Mouse (Mus musculus): ENCODE data around the gene Cdkn2aipnl. TPM values are rescaled to one million over a fixed set of nuclear protein-coding genes. Genes with fewer than 3 reads are reported as not detected.

Gene Cdkn2aipnl
- total and polyA plus RNA-seq, 3 experiments: 9.9 to 22.2 (median 15.2) TPM

DNA sequence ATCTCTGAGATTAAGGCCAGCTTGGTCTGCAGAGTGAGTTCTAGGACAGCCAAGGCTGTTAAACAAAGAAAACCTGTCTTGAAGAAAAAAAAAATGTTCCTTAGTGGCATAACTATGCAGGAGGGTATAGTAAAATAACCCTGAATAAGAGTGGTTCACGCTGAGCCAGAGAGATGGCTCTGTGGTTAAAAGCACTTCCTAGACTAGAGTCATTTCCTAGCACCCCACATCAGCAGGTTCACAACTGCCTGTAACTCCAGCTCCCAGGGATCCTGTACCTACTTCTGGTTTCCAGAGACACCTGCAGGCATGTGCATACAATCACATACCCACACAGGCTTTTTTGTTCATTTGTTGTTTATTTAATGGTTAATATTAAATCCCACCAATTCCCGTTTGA is 38.1 kb downstream of the Cdkn2aipnl start:
- no peak for DNase-seq

DNA sequence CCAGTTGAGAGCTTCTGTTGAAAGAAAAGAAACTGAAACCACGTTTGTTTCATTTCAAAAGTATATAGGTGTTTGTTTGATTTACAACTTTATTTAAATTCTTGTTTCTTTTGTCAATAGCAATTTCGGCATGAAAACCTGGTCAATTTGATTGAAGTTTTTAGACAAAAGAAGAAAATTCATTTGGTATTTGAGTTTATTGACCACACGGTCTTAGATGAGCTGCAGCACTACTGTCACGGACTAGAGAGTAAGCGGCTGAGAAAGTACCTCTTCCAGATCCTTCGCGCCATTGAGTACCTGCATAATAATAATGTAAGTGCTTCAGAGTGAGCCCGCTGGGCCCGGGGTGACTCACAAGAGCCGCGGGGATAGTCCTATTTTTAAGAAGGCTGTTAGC is 43.5 kb downstream of the Cdkn2aipnl start:
- no peak for DNase-seq

DNA sequence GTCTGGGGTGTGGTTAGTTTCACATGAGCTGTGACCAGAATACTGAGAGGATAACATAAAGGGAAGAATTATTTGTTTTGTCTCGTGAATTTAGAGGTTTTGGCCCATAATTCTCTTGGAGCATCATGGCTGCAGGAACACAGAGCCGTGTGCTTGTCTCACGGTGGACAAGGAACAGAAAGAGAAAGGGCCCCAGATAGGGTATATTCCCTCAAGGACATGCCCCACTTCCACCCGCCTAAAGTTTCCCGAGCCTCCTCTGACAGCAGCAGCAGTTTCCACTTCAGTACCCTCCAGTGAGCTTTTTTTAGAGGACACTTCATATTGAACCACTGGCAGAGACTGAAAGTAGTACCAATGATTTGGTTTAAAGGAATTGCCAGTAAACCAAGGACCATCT is 44.1 kb downstream of the Cdkn2aipnl start:
- DNase-seq: no peak

DNA sequence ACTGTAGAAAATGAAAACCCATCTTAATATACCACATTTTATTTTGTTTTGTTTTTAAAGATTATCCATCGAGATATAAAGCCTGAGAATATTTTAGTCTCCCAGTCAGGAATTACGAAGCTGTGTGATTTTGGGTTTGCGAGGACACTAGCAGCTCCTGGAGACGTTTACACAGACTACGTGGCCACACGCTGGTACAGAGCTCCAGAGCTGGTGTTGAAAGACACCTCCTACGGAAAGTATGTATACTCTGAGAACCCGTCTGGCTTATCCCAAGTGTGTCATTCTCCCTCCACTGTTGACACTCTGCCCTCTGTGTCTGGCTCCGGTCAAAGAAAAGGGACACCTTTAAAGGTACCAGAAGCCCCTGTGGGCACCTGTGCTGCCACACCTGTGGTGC is 50.8 kb downstream of the Cdkn2aipnl start:
- no peak for DNase-seq

Other genes with a start within 250 kb of the Cdkn2aipnl start
- 10 to 100 TPM; 25.2 to 56.7 TPM for gene Sec24a, start 204.0 kb upstream of the Cdkn2aipnl start, total RNA-seq (2021)
- 21.7 and 26.6 TPM in 2 replicates for gene Sec24a, start 204.0 kb upstream of the Cdkn2aipnl start, polyA plus RNA-seq (2012; rRNA removed)
- 100 to 1,000 TPM in 1 of 2 experiments, 10 to 100 TPM in 1; 97.8 to 121 TPM for gene Sar1b, start 204.0 kb upstream of the Cdkn2aipnl start, total RNA-seq (2021)
- gene Sar1b, start 204.0 kb upstream of the Cdkn2aipnl start, polyA plus RNA-seq (2012; rRNA removed): 5.7 and 6.6 TPM in 2 replicates
- gene Jade2, start 110.0 kb upstream of the Cdkn2aipnl start, total RNA-seq (2021): 10 to 100 TPM; 13.7 to 21.8 TPM
- gene Jade2, start 110.0 kb upstream of the Cdkn2aipnl start, polyA plus RNA-seq (2012; rRNA removed): 12.8 and 13.0 TPM in 2 replicates
- 100 to 1,000 TPM; 133 to 196 TPM for gene Ube2b, start 33.1 kb downstream of the Cdkn2aipnl start, total RNA-seq (2021)
- gene Ube2b, start 33.1 kb downstream of the Cdkn2aipnl start, polyA plus RNA-seq (2012; rRNA removed): 30.9 and 43.4 TPM in 2 replicates
- 1 to 10 TPM; 3.7 to 4.3 TPM for gene Cdkl3, start 36.6 kb downstream of the Cdkn2aipnl start, total RNA-seq (2021)
- gene Cdkl3, start 36.6 kb downstream of the Cdkn2aipnl start, polyA plus RNA-seq (2012; rRNA removed): 1.1 TPM in 2 replicates
- gene Ppp2ca, start 131.0 kb downstream of the Cdkn2aipnl start, total RNA-seq (2021): 10 to 100 TPM; 69.0 to 90.8 TPM
- gene Ppp2ca, start 131.0 kb downstream of the Cdkn2aipnl start, polyA plus RNA-seq (2012; rRNA removed): 17.5 and 19.2 TPM in 2 replicates
- gene Olfr1373, start 177.9 kb downstream of the Cdkn2aipnl start, total RNA-seq (2021): not detected
- not detected in 2 replicates for gene Olfr1373, start 177.9 kb downstream of the Cdkn2aipnl start, polyA plus RNA-seq (2012; rRNA removed)
- not detected for gene Olfr1371, start 246.3 kb downstream of the Cdkn2aipnl start, total RNA-seq (2021)
- gene Olfr1371, start 246.3 kb downstream of the Cdkn2aipnl start, polyA plus RNA-seq (2012; rRNA removed): not detected in 2 replicates